Mouse (Mus musculus): Measurements from ENCODE around the gene Nme6.
"Not testable (repeated sequence)": the region's sequence is repeated elsewhere in the genome, so short reads cannot be mapped to it uniquely, and the experiment has no call there.

The Nme6 gene

DNA sequence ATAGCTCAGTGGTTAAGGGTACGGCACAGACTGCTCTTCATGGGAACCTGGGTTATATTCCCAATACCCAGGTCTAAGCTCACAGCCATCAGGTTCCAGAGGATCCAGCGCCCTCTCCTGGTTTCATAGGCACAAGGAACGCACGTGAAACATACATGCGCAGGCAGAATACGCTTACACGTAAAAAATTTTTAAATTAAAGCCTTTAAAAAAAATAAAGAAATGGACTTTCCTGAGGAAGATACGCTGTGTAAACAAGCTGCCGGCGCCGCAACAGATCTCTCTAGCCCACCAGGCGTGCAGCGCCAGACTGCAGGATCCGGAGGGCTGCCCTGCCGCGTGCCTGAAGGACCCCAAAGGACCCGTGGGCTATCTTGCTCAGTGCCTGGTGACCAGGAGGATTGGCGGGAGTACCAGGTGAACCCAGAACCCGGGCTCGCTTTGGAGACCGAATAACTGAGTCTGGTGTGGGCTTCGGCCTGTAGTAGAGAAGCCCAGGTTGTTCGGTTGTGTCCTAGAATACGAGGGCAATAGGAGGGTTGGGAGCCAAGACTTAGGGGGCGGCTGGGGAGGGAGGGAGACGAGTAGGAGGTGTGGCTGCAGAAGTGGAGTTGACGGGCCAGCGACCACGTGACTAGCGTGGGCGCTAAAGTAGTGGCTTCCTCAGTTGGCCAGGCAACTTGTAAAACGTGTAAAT is at the start of gene Nme6:
Gene Nme6, plus strand, starts transcription at position 359 of the 697 bp plus-strand sequence.
- peak; percentile 85 to 89 for DNase-seq (ENCODE audit: low spot score in 2 of 2)

DNA sequence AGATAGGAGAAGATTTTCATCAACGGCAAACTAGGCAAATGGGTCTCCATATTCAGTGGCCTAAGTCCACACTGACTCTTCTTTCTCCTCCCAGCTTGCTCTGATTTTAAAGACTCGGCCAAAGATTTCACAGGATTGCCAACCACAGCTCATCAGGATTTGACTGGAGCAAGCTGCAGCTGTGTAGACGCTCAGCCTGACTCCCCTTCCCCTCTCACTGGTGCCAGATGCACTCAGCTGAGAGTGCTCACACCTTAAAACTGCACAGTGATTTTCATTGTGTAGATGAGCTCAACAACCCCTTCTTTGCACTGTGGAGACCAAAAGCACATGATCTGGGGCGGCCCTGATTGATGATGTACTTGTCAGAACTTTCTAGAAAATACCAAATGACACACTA is 42.0 kb upstream of the Nme6 start, which contains the start of gene Fbxw27:
Gene Fbxw27, minus strand, starts transcription at position 101 of the 400 bp plus-strand sequence.
- not testable (repeated sequence) for DNase-seq (ENCODE audit: low spot score in 2 of 2)

DNA sequence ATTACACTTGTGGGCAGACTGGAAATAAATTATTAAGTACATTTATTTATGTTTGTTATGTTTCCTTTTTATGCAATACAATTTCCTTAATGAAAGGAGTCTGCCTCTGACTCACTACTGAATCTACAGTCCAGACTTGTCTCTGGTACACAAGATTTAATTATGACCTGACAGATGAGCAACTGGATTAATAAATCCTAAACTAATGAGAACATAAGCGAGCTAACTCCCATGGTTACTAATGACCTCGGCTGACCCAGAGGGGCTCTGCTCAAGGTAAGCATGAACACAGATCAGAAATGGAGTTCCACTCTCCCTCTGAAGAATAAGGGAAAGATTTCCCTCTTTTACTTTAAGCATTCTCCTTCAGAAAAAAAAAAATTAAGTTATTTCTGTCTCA is 37.3 kb upstream of the Nme6 start:
- DNase-seq (ENCODE audit: low spot score in 2 of 2), result no peak

DNA sequence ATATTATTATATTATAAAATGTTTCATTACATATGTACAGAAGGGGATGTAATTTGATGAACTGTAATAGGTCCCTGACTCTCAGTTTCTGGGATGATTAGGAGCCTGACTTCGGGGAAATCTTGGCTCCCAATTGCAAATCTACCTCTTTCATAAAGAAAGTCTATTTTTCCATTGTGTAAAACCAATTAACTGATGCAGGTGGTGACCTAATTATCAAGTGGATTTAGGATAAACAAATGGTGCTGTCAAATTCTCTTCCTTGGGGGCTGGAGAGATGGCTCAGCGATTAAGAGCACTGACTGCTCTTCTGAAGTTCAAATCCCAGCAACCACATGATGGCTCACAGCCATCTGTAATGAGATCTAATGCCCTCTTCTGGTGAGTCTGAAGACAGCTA is 36.7 kb upstream of the Nme6 start:
- DNase-seq (ENCODE audit: low spot score in 2 of 2), result no peak

DNA sequence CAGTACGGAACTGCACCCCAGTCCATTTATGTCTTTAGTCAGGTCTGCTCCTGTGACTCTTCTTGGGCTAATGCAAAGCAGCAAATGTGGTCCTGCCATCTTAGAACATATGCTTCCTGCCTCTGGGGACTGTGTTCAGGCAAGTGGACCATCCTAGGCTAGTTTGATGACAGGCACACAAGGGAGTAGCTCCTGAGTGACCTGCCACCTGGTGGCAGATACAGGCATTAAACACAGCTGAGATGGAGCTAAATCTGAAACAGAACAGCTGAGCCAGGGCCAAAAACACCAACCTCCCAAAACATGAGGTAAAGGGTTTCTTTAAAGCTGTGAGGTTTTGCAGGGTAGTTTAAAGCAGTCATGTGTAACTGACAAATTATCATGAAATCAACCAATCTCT is 34.5 kb upstream of the Nme6 start:
- peak in 1 of 2 experiments; percentile 1 for DNase-seq (ENCODE audit: low spot score in 2 of 2)

DNA sequence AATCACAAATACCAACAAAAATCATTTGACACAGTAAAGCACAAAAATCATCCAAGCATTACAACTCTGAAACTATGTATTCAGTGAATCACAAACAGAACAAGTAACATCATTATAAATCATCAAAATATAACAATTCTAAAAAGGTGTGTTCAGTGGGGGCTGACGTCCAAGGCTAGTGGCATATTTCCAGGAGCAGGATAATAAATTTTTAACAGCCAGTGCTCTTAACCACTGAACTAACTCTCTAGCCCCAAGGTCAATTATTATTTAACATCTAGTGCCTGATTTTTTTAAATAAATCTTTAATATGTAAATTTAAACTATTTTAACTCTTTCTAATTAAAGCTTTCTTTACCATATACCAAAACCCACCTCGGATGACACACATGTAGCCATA is 27.0 kb upstream of the Nme6 start:
- DNase-seq (ENCODE audit: low spot score in 2 of 2), result not testable (repeated sequence)

DNA sequence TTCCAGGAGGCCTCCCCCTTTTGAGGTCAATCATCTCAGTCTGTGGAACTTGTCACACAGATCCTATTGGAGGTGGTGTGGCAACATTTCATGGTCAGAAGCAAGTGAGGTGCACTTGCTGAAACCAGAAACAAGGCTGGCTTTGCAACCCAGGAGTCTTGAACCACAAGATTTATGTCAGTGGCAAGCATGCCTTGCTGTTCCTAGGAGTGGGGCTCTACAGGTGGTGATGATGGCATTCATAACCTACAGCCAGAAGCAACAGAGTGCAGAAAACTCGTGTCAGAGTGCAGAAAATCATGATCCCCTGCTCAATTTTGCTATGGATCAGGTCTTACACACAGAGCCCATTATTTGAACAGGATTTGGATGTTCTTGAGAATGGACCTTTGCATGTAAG is 26.3 kb upstream of the Nme6 start:
- no peak for DNase-seq (ENCODE audit: low spot score in 2 of 2)

DNA sequence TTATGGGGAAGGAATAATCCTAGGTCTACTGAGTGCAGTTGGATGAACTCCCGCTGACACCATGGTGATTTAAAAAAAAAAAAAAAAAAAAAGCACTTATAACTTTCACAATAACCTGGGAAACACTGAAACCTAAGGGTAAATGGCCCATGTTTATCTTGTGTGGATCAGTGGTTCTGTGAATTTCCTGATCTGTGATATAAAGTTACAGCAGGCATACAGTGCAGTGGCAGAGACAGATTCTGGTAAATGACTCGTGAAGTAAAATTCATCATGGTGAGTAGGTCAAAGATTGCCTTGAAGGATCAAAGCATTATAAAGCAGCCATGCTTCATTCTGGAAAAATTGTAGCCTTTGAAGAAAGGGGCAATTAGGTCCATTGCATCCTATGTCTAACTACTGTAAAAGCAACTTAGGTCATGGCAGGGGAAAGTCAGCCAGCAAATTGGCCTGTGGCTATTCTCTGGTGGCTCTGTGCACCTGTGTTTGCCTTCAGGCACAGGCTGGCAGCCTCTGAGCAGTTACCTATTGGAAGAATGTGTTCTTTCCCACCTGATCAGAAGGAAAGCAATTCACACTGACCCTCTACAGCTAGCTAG is 25.8 kb upstream of the Nme6 start:
- DNase-seq (ENCODE audit: low spot score in 2 of 2), result no peak

DNA sequence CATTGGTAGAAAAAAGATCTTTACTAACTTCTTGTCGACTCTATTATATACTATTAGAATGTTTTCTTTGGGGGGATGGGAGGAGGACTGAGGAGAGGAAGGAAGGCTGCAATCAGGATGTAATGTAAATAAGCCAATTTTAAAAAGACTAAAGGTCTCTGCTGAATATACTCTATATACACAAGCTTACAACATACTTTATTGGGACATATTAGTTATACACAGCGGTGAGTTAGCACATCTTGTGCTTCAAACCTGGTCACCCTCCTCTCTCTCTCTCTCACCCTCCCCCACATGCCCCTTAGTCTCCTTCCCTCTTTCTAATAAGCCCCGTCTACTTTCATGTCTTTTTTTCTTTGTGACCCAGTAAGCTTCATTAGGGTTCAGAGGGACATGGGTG is 24.7 kb upstream of the Nme6 start:
- no peak for DNase-seq (ENCODE audit: low spot score in 2 of 2)

DNA sequence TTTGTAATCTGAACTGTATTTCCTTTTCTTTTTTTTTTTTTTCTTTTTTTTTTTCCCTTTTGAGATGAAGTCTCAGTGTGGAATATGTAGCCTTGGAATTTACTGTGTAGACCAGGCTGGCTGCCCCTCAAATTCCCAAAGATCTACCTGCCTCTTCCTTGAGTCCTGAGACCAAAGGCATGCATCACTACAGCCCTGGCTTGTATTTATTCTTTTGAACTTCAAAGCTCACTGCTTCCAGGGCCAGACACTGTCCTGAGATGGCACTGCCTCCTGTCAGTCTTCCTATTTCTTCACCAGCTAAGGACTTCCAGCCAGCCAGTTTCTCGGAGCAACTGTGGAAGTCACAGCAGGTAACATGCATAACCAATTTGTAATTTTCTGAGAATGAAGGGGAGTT is 20.6 kb upstream of the Nme6 start, which contains the start of gene Spink8:
Gene Spink8, plus strand, starts transcription at position 301 of the 400 bp plus-strand sequence.
- no peak for DNase-seq (ENCODE audit: low spot score in 2 of 2)

DNA sequence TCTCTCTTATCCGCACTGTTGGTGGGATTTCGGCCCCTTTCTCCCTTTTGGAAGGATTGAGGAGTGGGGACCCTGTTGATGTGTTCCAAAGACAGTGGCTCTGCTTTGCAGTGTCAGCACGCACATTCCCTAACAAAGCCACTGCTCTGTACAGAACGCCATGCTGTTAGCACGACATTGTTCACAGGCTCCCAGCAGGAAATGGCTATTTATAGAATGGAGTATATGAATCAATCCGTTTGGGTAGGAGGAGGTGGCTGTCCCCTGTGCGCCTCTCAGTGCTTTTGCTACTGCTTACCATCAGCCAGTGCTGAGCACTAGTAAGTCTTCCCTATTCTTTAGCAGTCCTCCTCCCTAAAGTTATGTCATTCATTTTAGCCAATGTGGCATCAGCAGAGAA is 19.1 kb upstream of the Nme6 start:
- no peak for DNase-seq (ENCODE audit: low spot score in 2 of 2)

DNA sequence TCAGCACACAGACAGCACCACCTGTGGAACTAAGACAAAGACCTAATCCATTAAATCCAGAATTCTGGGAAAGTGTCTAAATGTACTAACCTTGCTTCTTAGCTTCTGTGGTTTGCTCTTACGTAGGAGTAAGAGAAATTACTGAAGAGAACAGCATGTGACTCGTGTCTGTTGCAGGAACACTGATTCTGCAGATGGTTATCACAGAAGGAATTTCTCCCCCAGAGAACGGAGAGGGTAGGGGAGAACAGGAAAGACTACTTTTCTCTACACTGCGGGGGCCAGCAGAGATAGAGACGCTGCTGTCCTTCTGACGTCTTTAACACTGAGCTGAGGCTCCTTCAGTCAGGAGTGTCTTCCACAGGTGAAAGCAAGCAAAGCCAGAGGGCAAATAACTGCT is 16.2 kb upstream of the Nme6 start:
- DNase-seq (ENCODE audit: low spot score in 2 of 2), result no peak

DNA sequence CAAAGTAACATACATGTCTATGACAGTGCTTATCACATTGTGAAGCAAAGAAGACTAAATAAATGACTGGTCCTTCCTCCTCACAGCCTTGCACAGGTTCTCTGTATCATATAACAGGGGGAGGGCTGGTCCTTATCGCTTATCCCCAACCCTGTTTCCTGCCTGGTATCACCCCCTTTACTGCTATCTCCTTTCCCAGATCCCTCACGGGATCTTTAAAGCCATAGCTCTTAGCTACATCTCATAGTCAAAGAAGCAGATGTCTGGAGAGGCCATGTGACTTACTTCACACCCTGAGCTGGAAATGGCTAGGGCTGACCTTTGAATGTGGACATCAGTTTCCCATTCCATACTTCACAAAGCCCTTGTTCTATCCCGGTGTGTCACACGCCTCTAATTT is 6.8 kb upstream of the Nme6 start:
- DNase-seq (ENCODE audit: low spot score in 2 of 2), result no peak

DNA sequence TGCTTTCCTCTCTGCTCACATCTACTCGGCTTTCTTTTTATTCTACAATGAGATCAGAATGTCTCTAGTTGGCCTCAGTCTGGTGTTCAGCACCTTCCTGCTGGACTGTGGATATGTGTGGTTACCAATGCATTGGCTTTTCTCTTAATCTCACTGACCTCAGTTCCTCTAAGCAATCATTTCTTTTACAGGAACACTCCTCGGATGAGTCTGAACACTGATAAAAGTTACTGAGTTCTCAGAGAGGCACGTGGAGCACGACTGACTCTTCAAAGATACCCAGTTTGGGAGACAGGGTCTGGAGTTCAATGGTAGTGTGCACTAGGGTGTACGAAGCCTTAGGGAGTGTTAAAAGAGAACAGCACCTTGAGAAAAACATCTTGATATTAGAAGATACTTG is 6.4 kb upstream of the Nme6 start:
- no peak for DNase-seq (ENCODE audit: low spot score in 2 of 2)

DNA sequence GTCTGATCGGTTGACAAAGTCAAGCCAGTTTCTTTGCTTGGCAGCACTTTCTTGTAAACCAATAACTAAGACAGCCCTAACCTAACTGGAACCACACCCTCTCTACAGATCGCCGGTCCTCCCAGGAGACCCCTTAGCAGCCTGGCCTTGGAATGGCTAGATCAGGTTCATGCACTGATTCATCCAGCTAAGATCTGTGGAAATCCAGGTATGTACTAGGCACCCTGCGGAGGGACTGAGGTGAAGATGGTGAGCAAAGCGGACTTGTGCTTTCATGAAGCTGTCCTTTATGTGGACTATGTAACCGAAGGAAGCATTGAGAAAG is 501 bp downstream of the Nme6 start:
- no peak for DNase-seq (ENCODE audit: low spot score in 2 of 2)

DNA sequence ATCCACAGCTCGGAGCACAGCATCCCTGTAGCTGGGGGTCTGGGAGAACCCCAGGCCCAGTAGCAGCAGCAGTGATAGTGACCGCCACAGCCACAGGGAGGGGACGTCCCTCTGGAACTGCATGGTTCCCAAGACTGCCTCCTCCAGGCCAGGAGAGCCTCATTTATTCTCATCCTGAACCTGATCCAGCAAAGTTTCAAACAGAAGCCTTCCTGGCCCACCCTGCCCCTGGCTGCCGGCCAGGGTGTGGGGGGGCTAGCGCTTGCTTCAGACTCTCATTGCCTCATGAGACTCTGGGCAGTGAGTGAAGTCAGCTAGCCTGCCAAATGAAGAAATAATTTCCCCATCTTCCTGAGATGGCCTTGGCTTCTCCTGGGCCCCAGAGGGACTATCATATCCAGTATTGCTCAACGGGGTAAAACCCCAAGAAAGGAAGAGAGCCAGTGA is 16.8 kb downstream of the Nme6 start, which contains the start of gene Camp:
Gene Camp, minus strand, starts transcription at position 306 of the 447 bp plus-strand sequence.
- no peak for DNase-seq (ENCODE audit: low spot score in 2 of 2)

DNA sequence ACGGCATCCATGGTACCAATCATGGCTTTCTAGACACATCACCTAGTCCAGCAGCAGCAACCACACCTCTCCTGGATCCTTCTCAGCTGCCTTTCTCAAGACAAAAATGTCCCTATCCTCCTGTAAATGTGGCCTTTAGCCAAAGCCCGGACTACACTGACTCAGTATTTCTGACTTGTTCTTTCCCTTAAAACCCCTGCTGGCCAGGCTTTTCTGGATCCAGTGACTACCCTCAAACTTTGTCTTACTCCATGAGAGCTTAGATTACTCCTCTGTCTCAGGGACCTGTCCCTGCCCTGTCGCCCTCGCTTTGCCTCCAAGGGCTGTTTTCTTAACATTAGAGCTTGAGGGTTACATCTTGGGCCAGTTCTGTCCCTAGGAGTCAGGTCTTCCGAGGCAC is 17.6 kb downstream of the Nme6 start:
- no peak for DNase-seq (ENCODE audit: low spot score in 2 of 2)

DNA sequence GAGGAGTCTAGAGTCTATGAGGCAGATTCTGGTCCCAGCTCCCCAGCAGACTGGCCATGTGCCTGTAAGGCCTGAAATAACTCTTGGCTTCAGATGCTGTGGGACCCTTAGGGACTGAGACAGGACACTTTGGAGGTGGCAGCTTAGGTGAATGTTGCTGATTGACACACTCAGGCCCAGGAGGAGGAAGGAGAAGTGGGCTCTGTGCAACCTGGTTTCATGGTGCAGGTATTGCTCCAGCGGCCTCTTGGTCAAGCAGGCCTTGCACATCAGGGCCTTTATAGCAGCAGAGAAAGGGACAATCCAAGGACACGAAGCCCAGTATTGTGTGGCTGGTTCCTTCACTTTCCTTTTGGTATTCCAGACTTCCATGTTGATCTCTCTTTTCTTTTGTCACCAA is 21.8 kb downstream of the Nme6 start:
- DNase-seq (ENCODE audit: low spot score in 2 of 2), result no peak

DNA sequence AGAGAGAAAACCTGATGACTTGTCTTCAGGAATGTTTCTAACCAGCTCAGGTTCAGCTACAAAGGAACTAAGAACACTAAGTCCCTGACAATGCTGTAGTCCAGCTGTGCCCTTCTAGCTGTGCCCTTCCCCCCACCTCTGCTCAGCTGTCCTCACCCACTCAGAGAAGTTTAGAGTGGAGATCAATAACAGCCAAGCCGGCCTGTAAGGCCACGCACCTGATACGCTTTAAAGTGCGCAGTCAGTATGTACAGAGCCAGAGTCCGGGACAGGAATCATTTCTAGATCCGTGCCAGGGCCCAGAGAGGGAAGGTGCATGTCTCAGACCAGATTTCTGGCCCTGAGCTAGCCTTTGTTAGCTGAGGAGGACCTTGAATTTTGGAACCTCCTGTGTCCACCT is 23.4 kb downstream of the Nme6 start:
- no peak for DNase-seq (ENCODE audit: low spot score in 2 of 2)

DNA sequence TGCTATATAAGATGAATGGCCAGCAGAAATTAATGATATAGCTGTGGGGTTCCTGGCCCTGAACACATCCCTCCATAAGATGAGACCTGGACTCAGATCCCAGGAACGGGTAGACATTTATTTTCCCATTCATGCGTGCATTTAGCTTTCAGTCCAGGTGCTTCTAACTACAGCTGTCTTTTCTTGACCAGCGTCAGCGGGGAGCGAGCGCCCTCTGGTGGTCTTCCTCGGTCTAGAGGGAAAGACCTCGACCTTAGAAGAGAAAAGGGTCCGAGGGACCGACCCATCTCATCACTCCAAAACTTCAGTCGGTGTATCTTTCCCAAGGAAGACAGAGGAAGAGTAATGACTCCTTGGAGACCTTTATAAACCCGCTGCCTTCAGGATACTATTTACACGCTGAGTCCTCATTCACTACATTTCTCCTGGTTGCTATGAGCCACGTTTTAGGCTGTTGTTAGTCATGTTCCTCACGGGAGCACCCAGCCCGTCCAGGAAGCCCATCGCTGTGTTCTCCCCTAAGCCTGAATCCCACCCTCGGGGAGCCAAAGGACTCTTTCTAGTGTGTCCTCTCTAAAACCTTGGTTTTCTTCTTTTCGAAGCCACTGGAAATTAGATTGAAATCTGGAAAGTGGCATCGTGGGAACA is 30.0 kb downstream of the Nme6 start:
- DNase-seq (ENCODE audit: low spot score in 2 of 2), result peak; percentile 68 to 75

DNA sequence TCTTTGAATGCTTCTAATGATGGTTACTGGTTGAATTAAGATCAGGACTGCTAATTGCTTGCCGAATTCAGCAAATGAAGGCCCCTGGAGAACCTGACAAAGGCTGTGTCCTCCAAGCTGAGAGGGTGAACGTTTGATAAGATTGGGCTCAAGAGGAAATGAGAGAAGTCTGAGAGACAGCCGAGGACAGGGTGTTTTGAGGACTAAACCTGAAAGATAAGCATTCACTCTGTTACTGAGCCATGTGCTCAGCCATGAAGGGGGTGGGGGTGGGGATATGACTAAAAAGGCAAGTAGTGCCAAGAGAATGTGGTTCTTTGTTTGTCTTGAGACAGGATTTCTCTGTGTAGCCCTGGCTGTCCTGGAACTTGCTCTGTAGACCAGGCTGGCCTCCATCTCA is 30.5 kb downstream of the Nme6 start:
- DNase-seq (ENCODE audit: low spot score in 2 of 2), result peak in 1 of 2 experiments; percentile 0

DNA sequence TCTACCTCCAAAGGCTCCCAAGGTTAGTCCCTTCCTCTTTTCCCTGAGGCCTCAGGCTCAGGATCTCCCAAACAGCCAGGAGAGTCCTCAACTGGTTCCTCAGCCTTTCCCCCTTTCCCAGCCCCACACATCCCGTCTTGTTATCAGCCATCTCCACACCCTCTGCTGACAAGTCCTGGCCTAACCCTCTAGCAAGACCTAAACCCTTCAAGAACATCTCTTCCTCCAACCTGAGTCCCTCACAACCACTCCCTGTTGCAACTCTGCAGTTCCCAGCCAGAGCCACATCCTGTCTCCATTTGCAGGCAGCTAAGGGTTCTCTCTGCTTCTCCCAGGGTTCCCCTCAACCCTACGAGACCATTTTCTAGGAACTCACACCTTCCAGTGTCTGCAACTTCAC is 33.7 kb downstream of the Nme6 start:
- no peak for DNase-seq (ENCODE audit: low spot score in 2 of 2)

DNA sequence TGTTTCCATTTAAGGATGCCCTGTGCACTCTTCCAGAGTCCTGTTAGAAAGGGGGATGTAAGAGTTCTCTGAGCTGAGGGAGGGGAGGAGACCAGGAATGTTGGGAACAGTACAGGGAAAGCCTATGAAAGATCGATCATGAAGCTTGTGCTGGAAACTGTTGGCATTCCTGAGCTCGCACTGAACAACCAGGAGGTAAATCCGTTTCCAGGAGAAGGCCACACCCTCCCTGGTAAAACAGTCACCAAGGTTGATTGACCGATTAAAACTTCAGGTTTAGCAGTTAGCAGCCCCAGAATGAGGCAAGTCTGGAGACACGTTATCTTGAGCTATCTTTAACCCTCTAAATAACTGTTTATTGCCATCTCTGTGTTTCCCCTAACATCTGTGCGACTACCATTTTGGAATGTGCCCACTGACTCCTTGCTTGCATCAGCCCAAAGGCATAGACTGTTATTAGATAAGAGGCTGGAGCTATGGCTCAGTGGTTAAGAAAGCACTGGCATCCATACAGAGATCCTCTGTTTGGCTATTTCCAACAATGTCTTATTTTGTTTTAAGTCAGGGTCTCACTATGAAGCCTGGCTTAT is 38.5 kb downstream of the Nme6 start:
- no peak for DNase-seq (ENCODE audit: low spot score in 2 of 2)

All from natural killer cell, adult 2 months (primary cell).